Comparison of ENCODE assay signal across 23 mouse cellular contexts in the genomic region with DNA sequence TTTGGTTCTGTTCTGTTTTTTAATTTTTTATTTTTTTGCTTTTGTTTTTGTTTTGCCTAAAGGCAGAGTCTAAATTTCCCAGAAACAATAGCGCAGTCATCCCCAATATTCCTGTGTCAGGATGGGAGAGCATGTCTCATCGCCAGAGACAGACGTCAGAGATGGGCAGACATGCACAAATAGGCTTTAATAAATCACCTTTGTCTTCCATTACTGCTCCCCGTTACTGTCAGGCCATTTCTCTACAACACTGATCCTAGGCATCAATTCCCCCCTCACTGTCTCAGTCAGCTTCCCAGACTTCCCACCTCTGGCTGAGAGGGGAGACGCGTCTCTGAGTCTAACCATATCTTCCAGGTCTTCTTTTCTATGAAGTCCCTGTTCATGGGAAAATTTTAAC.
A peak's percentile ranks its signal among the peaks of the same experiment; 100 is the strongest.
DNase-seq lines count a peak whose midpoint lies in the region; ATAC-seq and TF ChIP-seq lines count a peak whose summit lies in the region.
"Had no signal": no experiment of that assay in that cellular context is flagged by ENCODE, and none has a peak within 500 bp of the region (broad histone marks: within the 10 kb centered on the region; RNA-seq: fewer than 3 reads in every experiment).

No protein-coding gene starts in this region.

- no peaks in the 10 kb centered on the region for H3K9me3 ChIP-seq in heart, embryonic 12.5 days (replicated peaks)
- H3K9me3 ChIP-seq in intestine, embryonic 14.5 days (ENCODE audit: control insufficient read depth, low read length), result no peaks in the 10 kb centered on the region
- no peaks in the 10 kb centered on the region for H3K9me3 ChIP-seq in intestine, postnatal 0 days (ENCODE audit: control insufficient read depth)
- no peaks in the 10 kb centered on the region for H3K9me3 ChIP-seq in midbrain, embryonic 11.5 days (ENCODE audit: control insufficient read depth, low read length)
- H3K9me3 ChIP-seq in midbrain, postnatal 0 days (ENCODE audit: low read length), result no peaks in the 10 kb centered on the region
- no peaks in the 10 kb centered on the region for H3K9me3 ChIP-seq in hindbrain, embryonic 14.5 days (ENCODE audit: control insufficient read depth, low read length)
- H3K9me3 ChIP-seq: G1E had no signal

- DNase-seq in heart, adult 11 months, result peak; percentile 57
- DNase-seq in intestine, embryonic 14.5 days (ENCODE audit: low spot score), result peak; percentile 31
- DNase-seq in midbrain, embryonic 11.5 days (ENCODE audit: low spot score, missing footprints), result peak; percentile 56
- no peak for DNase-seq in midbrain, postnatal 0 days (ENCODE audit: low spot score)
- peak; percentile 28 for DNase-seq in A20 (ENCODE audit: low read depth, low spot score)
- DNase-seq in hindbrain, embryonic 14.5 days (ENCODE audit: low spot score), result no peak
- DNase-seq: adrenal gland, adult 2 months; adrenal gland, adult 8-10 months; adrenal gland, postnatal 10 days; adrenal gland, postnatal 14 days; adrenal gland, postnatal 25 days; adrenal gland, postnatal 36 days; B cell, adult 2 months; cerebellum, adult 11 months; cerebellum, adult 11-12 months; cerebellum, adult 18-20 months had no signal

- no peak overlapping the region for H3K9ac ChIP-seq in heart, embryonic 12.5 days
- H3K9ac ChIP-seq in intestine, embryonic 14.5 days (ENCODE audit: low read length), result no peak overlapping the region
- no peak overlapping the region for H3K9ac ChIP-seq in intestine, postnatal 0 days (ENCODE audit: low read depth, low read length)
- H3K9ac ChIP-seq in midbrain, embryonic 11.5 days (ENCODE audit: low read length), result no peak overlapping the region
- H3K9ac ChIP-seq in midbrain, postnatal 0 days (replicated peaks; ENCODE audit: low read length, poor library complexity, severe bottlenecking), result no peak overlapping the region
- H3K9ac ChIP-seq in hindbrain, embryonic 14.5 days, result no peak overlapping the region

- H3K36me3 ChIP-seq in heart, embryonic 12.5 days, result no peaks in the 10 kb centered on the region
- no peaks in the 10 kb centered on the region for H3K36me3 ChIP-seq in intestine, embryonic 14.5 days (ENCODE audit: control insufficient read depth, insufficient read depth, low read length)
- H3K36me3 ChIP-seq in intestine, postnatal 0 days (ENCODE audit: control insufficient read depth, insufficient read depth), result no peaks in the 10 kb centered on the region
- H3K36me3 ChIP-seq in midbrain, embryonic 11.5 days (ENCODE audit: control insufficient read depth, insufficient read depth, low read length), result no peaks in the 10 kb centered on the region
- no peaks in the 10 kb centered on the region for H3K36me3 ChIP-seq in midbrain, postnatal 0 days (ENCODE audit: insufficient read depth, low read length)
- H3K36me3 ChIP-seq in hindbrain, embryonic 14.5 days (replicated peaks; ENCODE audit: control insufficient read depth, insufficient read depth), result no peaks in the 10 kb centered on the region
- H3K36me3 ChIP-seq: G1E had no signal

- TF ChIP-seq CTCF in intestine, postnatal 0 days (IDR thresholded peaks at IDR 0.05; ENCODE audit: low read depth), result no peak
- no peak for TF ChIP-seq CTCF in midbrain, postnatal 0 days (IDR thresholded peaks at IDR 0.05)

- ATAC-seq in heart, embryonic 12.5 days (ENCODE audit: insufficient number of reproducible peaks, low FRiP score), result no peak
- ATAC-seq in intestine, embryonic 14.5 days (replicated peaks; ENCODE audit: low FRiP score, low TSS enrichment, low read depth), result no peak
- no peak for ATAC-seq in intestine, postnatal 0 days
- no peak for ATAC-seq in midbrain, embryonic 11.5 days (ENCODE audit: low FRiP score)
- ATAC-seq in midbrain, postnatal 0 days (ENCODE audit: low FRiP score), result no peak
- no peak for ATAC-seq in hindbrain, embryonic 14.5 days (ENCODE audit: low FRiP score)
- ATAC-seq: activated CD4-positive, CD25-positive, alpha-beta regulatory T cell, adult 4 months; CD4-positive, CD25-positive, alpha-beta regulatory T cell, adult 4 months; Patski had no signal

- 79% methylated on average over 6 of the region's 6 CpGs for WGBS in heart, embryonic 12.5 days
- WGBS in intestine, embryonic 14.5 days, result 74% methylated on average over 6 of the region's 6 CpGs
- WGBS in intestine, postnatal 0 days, result 85% methylated on average over 6 of the region's 6 CpGs
- WGBS in midbrain, embryonic 11.5 days, result 89% methylated on average over 6 of the region's 6 CpGs
- 87% methylated on average over 6 of the region's 6 CpGs for WGBS in midbrain, postnatal 0 days
- WGBS in hindbrain, embryonic 14.5 days, result 86% methylated on average over 6 of the region's 6 CpGs

- H3K4me2 ChIP-seq in heart, embryonic 12.5 days, result no peak overlapping the region
- no peak overlapping the region for H3K4me2 ChIP-seq in intestine, embryonic 14.5 days (ENCODE audit: low read length)
- H3K4me2 ChIP-seq in intestine, postnatal 0 days (replicated peaks; ENCODE audit: low read depth), result no peak overlapping the region
- H3K4me2 ChIP-seq in midbrain, embryonic 11.5 days, result no peak overlapping the region
- H3K4me2 ChIP-seq in midbrain, postnatal 0 days (ENCODE audit: low read depth, low read length, poor library complexity, severe bottlenecking), result no peak overlapping the region
- no peak overlapping the region for H3K4me2 ChIP-seq in hindbrain, embryonic 14.5 days (replicated peaks)

- no peaks in the 10 kb centered on the region for H3K27me3 ChIP-seq in heart, embryonic 12.5 days (replicated peaks)
- H3K27me3 ChIP-seq in intestine, embryonic 14.5 days (replicated peaks; ENCODE audit: control insufficient read depth, insufficient read depth, low read length), result no peaks in the 10 kb centered on the region
- no peaks in the 10 kb centered on the region for H3K27me3 ChIP-seq in intestine, postnatal 0 days (replicated peaks; ENCODE audit: control insufficient read depth, insufficient read depth, low read length)
- no peaks in the 10 kb centered on the region for H3K27me3 ChIP-seq in midbrain, embryonic 11.5 days (ENCODE audit: control insufficient read depth, insufficient read depth, low read length)
- H3K27me3 ChIP-seq in midbrain, postnatal 0 days (ENCODE audit: insufficient read depth, low read length), result no peaks in the 10 kb centered on the region
- H3K27me3 ChIP-seq in hindbrain, embryonic 14.5 days (ENCODE audit: control insufficient read depth, insufficient read depth, low read length), result no peaks in the 10 kb centered on the region
- H3K27me3 ChIP-seq: CH12.LX, Patski had no signal

- no peaks in the 10 kb centered on the region for H3K4me1 ChIP-seq in heart, embryonic 12.5 days (replicated peaks)
- H3K4me1 ChIP-seq in intestine, embryonic 14.5 days (replicated peaks; ENCODE audit: control insufficient read depth, insufficient read depth, low read length), result no peaks in the 10 kb centered on the region
- no peaks in the 10 kb centered on the region for H3K4me1 ChIP-seq in intestine, postnatal 0 days (replicated peaks; ENCODE audit: control insufficient read depth, insufficient read depth, low read length)
- H3K4me1 ChIP-seq in midbrain, embryonic 11.5 days (ENCODE audit: control insufficient read depth, insufficient read depth, low read length), result peaks cover 6% of the 10 kb centered on the region; the same call in 1 of the 2 replicates
- H3K4me1 ChIP-seq in midbrain, postnatal 0 days (ENCODE audit: insufficient read depth, low read length), result peaks cover 2% of the 10 kb centered on the region; the same call in 1 of the 2 replicates
- peaks cover 11% of the 10 kb centered on the region for H3K4me1 ChIP-seq in hindbrain, embryonic 14.5 days (replicated peaks; ENCODE audit: control insufficient read depth, insufficient read depth, low read length)

- no peak overlapping the region for H3K27ac ChIP-seq in heart, embryonic 12.5 days (ENCODE audit: poor library complexity, severe bottlenecking)
- no peak overlapping the region for H3K27ac ChIP-seq in intestine, embryonic 14.5 days (ENCODE audit: low read depth)
- no peak overlapping the region for H3K27ac ChIP-seq in intestine, postnatal 0 days (ENCODE audit: low read depth, low read length)
- H3K27ac ChIP-seq in midbrain, embryonic 11.5 days (ENCODE audit: low read depth, low read length), result no peak overlapping the region
- H3K27ac ChIP-seq in midbrain, postnatal 0 days (ENCODE audit: low read depth, low read length), result no peak overlapping the region
- H3K27ac ChIP-seq in hindbrain, embryonic 14.5 days, result no peak overlapping the region

- H3K4me3 ChIP-seq in heart, embryonic 12.5 days, result no peak overlapping the region
- no peak overlapping the region for H3K4me3 ChIP-seq in intestine, embryonic 14.5 days (ENCODE audit: low read depth, low read length)
- H3K4me3 ChIP-seq in intestine, postnatal 0 days (ENCODE audit: low read depth, low read length), result no peak overlapping the region
- no peak overlapping the region for H3K4me3 ChIP-seq in midbrain, embryonic 11.5 days (ENCODE audit: low read depth, low read length)
- H3K4me3 ChIP-seq in midbrain, postnatal 0 days (ENCODE audit: low read depth, low read length), result no peak overlapping the region
- H3K4me3 ChIP-seq in hindbrain, embryonic 14.5 days (replicated peaks; ENCODE audit: low read length), result no peak overlapping the region

Comparison
In these comparisons a context has a peak if more than half of its experiments do, and no peak if none do; other contexts are left out.
1. DNase-seq: peak in heart, adult 11 months (single experiment), intestine, embryonic 14.5 days (single experiment), midbrain, embryonic 11.5 days (single experiment) and A20 (single experiment); none in midbrain, postnatal 0 days (single experiment) and hindbrain, embryonic 14.5 days (single experiment).